Mouse (Mus musculus): ENCODE data around the gene Wnt4.

Gene Wnt4

DNA sequence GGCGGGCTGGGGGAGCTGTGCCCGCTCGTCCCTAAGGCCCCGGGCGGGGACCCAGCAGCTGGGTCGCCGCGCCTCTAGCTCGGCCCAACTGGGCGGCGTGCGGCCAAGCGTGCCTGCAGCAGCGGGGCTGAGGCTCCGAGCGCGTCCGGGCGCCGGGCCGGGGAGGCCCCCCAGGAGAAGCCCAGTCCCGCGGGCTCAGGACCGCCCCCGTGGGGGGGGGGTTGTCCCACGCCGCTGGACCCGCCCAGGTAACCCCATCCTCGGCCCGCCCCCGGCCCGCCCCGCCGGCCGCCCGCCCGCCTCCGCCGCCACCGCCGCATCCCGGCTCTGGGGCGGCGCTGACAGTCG lies at the start of gene Wnt4:
Gene Wnt4 (plus strand): TSS at position 324 of the 348 bp plus-strand sequence.
- in situ Hi-C loops (cut with MboI, MseI) = no loop called here

GRCm38 (mm10) chr4:137228566-137229115 lies 48.6 kb upstream of the Wnt4 start:
- in situ Hi-C loops (cut with MboI, MseI) = no loop called here

DNA sequence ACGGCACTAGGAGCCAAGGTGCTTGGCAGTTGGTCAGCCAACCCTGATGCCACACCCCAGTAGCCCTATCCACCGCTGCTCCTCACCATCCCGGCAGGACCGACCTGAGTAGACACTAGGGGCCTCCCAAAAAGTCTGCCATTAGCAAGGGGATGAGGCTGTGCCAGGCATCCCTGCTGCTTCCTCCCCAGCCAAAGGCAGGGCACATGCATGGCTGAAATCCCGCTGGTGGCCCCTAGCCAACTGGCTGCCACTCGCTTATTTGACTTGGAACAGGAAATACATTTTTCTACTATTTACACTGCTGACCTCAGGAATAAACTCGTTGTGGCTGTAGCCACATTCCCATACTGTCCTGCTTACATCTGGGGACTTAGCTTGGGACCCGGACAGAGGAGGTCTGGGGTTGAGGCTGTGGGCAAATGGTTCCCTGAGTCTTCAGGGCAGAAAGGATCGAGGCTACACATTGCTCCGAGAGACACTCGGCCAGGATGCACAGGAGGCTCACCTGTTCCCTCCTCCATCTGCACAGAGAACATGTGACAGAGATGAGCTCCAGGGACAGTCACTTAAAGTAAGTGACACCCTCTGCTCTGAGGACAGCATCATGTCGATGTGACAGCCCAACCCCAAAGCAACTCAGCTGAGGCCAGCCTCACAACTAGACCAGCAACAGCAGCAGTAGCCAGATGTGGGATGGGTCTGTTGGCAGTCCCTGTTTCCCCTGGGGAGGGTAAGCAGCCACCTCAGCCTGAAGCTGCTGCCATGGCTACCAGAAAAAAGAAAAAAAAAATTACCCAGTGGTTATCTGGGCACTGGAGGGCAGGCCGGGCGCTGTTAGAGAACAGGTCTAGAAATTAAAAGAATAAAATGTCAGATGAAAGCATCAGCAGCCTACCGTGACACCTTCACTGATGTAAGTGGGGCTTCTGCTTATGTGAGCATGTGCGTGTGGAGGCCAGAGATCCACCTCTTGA lies 45.5 kb upstream of the Wnt4 start:
- in situ Hi-C loops (cut with MboI, MseI) = no loop called here

DNA sequence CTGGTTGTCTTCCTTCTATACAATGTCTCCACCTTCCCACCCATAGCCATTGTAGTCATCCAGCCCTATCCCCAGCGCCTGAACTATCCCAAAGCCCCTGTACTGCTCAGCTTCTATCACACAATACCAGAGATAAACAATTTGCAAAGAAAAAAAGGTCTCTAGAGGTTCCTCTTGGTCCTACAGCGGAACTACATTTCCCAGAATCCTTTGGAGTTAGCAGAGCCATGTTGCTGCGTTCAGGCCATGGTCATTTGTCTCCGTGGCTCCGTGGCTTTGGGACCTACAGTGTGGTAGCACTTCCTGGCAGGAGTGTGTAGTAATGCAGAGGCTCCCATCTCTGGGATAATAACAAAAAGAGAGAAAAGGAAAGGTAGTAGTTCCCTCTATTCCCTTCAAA lies 43.7 kb upstream of the Wnt4 start:
- in situ Hi-C loops (cut with MboI, MseI) = no loop called here

DNA sequence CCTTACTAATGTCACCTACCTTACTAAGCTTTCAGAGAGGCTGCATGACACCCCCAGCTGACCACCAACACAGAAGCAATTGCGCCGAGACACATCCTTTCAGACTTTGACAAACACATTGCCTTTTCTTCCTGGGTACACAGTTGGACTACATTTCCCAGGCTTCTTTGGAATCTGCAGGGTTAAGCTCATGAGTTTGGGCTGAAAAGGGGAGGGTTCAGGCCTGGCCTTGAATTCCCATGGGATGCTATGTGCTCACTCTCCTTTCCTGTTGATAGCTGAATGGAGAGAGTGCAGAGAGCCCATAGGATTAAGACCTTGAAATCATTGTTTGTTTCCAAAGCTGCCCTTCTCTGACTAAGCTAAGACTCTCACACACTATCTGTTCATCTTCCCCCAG lies 42.8 kb upstream of the Wnt4 start:
- in situ Hi-C loops (cut with MboI, MseI) = no loop called here

DNA sequence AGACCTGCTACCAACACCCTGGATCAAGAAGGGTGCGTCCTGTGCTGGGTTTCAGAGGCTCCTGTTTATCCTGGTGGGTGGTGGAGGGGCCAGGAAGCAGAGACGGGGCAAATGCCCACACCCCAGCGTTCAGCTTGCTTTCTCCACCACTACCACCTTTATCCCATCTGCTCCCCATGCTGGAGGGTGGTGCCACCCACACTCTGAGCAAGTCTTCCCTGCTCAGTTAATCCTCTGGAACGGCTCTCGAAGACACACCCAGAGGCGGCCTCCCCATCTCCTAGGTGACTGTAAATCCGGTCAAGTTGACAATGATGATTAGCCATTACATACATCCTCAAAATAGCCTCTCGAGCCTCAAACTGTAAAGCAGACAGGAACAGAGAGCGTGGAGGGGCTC lies 41.9 kb upstream of the Wnt4 start:
- in situ Hi-C loops (cut with MboI, MseI) = no loop called here

GRCm38 (mm10) chr4:137244883-137245282 lies 32.4 kb upstream of the Wnt4 start:
- in situ Hi-C loops (cut with MboI, MseI) = no loop called here

- in situ Hi-C loops (cut with MboI, MseI) = loop anchor here (25.0 kb wide), 1 partner anchor 1787 kb away; no protein-coding TSS in a partner anchor
Measured at GRCm38 (mm10) chr4:137250333-137250732, 27.0 kb upstream of the Wnt4 start.

DNA sequence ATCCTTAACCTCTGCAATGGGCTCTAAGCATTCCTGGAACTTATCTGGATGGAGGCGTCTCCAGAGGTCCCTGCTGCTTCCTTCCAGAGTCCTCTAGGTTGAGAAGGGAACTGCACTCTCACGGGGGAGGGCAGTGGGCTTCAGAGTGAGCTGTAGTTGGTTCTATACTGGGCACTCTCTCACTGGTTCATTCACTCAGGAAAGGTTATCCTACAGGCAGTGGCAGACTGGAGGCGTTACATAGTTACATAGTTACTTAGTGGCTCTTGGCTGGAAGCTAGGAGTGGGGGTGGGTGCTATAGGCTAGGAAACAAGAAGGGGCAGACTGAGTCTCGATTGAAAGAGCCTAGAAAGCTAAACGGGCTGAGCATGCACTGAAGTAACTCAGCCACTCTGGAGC lies 26.4 kb upstream of the Wnt4 start:
- in situ Hi-C loops (cut with MboI, MseI) = loop anchor here (25.0 kb wide), 1 partner anchor 1786 kb away; no protein-coding TSS in a partner anchor

DNA sequence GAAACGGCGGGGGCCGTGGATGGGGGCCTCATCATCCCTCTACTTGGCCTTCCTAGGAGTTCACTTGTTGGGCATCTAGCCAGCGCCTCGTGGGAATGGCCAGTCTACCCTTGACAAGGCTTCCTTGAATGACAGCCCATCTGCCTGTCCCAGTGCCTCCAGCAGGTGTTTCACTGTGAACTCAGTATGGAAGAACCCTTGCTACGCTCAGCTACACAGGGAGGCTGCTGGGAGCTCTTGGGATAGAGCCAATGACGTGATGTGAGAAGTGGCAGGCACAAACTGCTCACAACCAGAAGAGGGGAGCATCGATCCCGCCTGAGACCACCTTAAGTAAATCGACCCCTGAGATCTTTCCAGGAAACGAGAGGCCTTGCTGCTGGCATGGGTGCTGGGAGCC lies 23.7 kb upstream of the Wnt4 start:
- in situ Hi-C loops (cut with MboI, MseI) = loop anchor here (25.0 kb wide), 1 partner anchor 1784 kb away; no protein-coding TSS in a partner anchor

- in situ Hi-C loops (cut with MboI, MseI) = loop anchor here (25.0 kb wide), 1 partner anchor 1783 kb away; no protein-coding TSS in a partner anchor
Measured at GRCm38 (mm10) chr4:137254206-137254976, 22.9 kb upstream of the Wnt4 start.

GRCm38 (mm10) chr4:137255568-137255967 lies 21.7 kb upstream of the Wnt4 start:
- in situ Hi-C loops (cut with MboI, MseI) = loop anchor here (25.0 kb wide), 1 partner anchor 1782 kb away; no protein-coding TSS in a partner anchor

GRCm38 (mm10) chr4:137261826-137262225 lies 15.5 kb upstream of the Wnt4 start:
- in situ Hi-C loops (cut with MboI, MseI) = loop anchor here (25.0 kb wide), 1 partner anchor 1775 kb away; no protein-coding TSS in a partner anchor

- in situ Hi-C loops (cut with MboI, MseI) = loop anchor here (25.0 kb wide), 1 partner anchor 1773 kb away; no protein-coding TSS in a partner anchor
Measured at GRCm38 (mm10) chr4:137264066-137264465, 13.2 kb upstream of the Wnt4 start.

GRCm38 (mm10) chr4:137265116-137265515 lies 12.2 kb upstream of the Wnt4 start:
- in situ Hi-C loops (cut with MboI, MseI) = loop anchor here (25.0 kb wide), 1 partner anchor 1772 kb away; no protein-coding TSS in a partner anchor

DNA sequence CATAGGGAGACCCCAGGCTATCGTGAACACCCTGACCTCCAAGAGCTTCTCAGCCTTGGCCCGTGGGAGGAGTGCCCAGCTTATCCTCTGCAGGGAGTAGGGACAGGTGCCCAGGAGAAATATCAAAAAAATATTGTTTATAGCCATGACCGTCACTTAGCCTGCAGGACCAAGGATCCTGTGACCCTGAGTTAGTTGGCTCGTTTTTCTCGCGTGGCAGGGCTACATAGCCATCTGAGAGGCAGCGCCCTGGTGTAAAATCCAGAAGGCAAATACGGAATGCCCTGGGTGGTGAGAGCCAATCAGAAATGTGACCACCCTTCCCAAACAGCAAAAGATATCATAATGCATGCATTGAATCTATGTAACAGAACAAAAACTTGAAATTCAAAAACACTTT lies 8.7 kb upstream of the Wnt4 start:
- in situ Hi-C loops (cut with MboI, MseI) = loop anchor here (25.0 kb wide), 1 partner anchor 1769 kb away; no protein-coding TSS in a partner anchor

DNA sequence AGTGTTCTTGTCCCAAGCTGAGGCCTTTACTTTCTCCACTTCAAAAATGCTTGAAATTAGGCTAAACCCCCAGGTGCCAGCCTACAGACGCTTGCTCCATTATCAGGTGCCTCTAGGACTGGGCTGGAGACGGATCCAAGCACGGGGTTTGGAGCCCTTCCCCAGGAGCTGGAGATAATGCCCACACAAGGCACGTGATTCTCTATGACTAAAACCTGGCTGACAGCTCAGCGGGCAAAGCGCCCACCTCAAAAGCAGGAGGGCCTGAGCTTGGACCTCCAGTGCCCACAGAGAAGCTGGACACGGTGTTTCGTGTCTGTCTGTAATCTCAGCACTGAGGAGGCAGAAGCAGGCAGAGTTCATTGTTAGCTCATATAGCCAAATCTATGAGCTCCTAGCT lies 5.4 kb upstream of the Wnt4 start:
- in situ Hi-C loops (cut with MboI, MseI) = loop anchor here (25.0 kb wide), 1 partner anchor 1765 kb away; no protein-coding TSS in a partner anchor

- in situ Hi-C loops (cut with MboI, MseI) = loop anchor here (25.0 kb wide), 1 partner anchor 1763 kb away; no protein-coding TSS in a partner anchor
Measured at GRCm38 (mm10) chr4:137274304-137274703, 3.0 kb upstream of the Wnt4 start.

- in situ Hi-C loops (cut with MboI, MseI) = no loop called here
Measured at GRCm38 (mm10) chr4:137276443-137277165, 685 bp upstream of the Wnt4 start.

DNA sequence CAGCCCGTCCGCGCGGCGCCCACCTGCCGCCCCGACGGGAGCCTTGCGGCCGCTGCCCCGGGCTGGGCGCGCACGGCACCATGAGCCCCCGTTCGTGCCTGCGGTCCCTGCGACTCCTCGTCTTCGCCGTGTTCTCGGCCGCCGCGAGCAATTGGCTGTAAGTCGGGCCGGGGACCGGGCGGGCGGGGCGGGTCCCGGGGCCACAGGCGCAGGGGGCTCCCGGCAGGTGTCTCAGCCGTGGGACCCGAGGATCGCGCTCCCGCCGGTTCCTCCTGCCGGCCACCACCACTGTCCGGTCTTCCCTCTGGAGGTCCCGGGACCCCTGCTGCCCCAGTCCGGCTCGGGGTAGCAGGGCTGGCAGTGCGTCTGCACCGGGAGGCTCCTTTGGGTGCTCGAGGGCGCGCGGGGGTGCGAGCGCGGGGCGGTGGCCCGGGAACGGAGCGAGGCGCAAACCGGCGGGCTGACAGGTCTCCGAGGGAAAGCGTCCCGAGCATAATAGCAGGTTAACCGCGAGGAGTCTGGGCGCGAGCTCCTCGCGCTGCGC lies 383 bp downstream of the Wnt4 start:
- in situ Hi-C loops (cut with MboI, MseI) = no loop called here

Data from regulatory T cell (primary cell).